Mouse (Mus musculus) thymus, postnatal 10 days (tissue): ENCODE data around the gene Rhbg.

Experiments used
- DNase-seq, 2 experiments: peaks; one replicate each; pipeline ENCODE4 v3.0.0; 2021; ENCODE audit warnings: low spot score in 2 of 2

The Rhbg gene

GRCm38 (mm10) chr3:88262346-88262745, 7.8 kb upstream of the Rhbg start:
- DNase-seq, result no peak

GRCm38 (mm10) chr3:88256382-88256781, 1.9 kb upstream of the Rhbg start:
- DNase-seq, result no peak

GRCm38 (mm10) chr3:88255950-88256349, 1.4 kb upstream of the Rhbg start:
- DNase-seq, result no peak

DNA sequence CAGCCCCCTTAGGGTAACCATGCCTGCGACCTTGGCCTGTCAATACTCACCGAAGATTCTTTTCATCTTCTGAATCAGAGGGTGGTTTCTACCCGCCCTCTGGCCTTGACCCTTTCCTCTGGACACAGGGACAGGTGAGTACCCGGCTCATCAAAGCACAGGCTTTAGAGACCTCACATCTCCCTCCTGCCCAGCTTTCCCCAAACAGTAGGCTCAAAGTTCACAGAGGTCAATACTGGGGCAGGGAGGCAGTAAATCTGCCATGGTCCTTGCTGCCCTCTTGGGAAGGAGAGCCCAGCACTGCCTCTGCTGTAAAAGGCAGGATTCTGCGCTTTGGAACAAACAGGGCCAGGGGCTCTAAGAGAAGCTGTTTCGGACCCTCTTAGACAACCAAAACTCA, 1.8 kb downstream of the Rhbg start:
- DNase-seq, result no peak

GRCm38 (mm10) chr3:88248406-88248805, 6.1 kb downstream of the Rhbg start:
- no peak for DNase-seq

GRCm38 (mm10) chr3:88247666-88248065, 6.8 kb downstream of the Rhbg start:
- DNase-seq, result no peak

- DNase-seq, result peak; percentile 54 to 86
Observed at GRCm38 (mm10) chr3:88245811-88246210, 8.7 kb downstream of the Rhbg start.

DNA sequence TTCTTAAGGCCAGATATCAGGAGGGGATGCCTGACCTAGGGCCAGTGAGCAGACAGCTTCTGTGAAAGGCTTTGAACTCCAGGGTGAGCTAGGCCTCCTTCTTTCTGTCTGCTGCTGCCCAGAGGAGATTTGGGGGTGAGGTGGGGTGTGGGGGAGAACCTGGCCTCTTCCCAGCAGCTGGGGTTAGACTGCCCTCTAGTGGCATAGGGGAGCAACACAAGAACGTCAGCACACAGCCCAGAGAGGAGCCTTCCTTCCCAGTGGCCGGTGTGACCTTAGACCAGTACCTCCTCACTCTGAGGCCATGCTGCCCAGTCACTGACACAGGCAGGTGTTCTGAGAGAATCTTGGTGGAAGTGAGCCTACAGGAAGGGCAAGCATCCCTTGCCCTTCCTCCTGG, 10.4 kb downstream of the Rhbg start:
- DNase-seq, result peak; percentile 23 to 62

DNA sequence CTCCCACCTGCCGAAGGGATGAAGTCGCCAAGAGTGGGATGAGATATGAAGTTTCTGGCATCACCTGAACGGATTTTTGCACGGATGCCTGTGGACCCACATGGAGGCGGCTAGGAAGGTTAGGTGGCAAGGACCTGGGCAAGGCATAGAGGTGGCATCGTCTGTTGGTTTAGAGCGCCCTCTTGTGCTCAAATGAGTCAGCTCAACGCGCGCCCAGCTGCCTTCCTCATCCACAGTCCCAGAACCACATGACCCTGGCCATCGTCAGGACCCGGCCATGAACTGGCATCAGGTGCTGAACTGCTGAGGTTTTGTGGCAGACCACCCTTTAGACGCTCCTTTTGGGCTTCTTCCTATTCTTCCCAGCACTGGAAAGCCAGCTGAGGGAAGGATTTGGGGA, 12.0 kb downstream of the Rhbg start:
- peak; percentile 36 to 79 for DNase-seq

DNA sequence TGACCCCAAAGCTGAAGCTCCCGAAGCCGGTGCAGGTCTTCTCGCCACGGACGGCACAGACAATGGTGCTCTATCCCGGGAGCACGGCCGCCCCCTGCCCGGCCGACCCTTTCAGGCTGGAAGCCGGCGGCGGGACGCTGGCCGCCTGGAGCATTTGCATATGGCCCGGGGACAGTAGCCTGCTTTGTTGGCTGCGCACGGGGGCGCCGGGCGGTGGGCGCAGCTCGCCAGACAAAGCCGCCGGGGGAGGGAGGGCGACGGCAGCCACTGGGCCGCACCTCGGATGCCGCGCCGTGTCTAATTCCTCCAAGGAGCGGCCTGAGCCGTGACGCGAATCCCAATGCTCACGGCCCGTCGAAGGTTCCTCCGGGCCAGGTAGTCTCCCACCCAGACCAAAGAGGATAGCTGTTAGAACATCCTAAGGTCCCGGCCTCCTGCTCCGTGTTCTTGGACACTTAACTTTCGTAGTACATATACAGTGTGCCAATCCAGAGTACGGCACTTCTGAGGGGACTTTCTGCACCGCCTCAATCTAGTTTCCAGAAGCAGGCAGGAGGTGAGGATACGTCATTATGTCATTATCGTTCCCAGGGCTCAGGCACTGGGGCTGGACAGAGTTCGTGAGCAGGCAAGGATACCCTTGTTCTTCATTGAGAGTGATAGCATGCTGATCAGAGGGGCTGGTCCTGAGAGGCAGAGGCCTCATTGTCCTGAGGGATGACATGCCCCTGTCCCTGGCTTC, 13.3 kb downstream of the Rhbg start:
- no peak for DNase-seq

GRCm38 (mm10) chr3:88239446-88239845, 15.1 kb downstream of the Rhbg start:
- DNase-seq, result no peak

DNA sequence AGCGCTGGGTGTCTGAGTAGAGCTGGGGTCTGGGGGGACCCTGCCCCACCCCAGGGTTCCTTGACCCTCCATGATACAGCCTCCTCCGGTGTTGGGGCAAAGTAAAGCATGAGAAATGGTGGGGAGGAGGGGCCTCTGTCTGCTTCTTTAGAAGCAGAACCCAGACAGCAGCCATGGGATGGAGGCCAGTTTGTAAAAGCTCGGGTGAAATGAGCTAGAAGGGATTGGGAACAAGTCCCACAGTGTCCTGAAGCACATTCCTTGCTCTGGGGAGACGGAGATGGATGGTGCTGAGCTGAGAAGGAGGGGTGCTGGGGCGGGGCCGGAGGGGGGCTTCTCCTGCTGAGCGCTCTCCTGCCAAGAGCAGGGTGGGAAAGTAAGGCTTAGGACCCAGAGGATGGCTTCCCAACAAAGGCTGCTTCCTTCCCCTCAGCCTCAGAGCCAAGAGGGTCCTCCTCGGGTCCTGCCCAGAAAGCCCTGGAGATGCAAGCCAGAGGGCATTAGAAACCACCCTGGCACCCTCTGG, 15.6 kb downstream of the Rhbg start:
- DNase-seq, result no peak

- DNase-seq, result peak; percentile 21 to 56
Observed at GRCm38 (mm10) chr3:88237556-88238194, 16.8 kb downstream of the Rhbg start.

GRCm38 (mm10) chr3:88237161-88237555, 17.4 kb downstream of the Rhbg start:
- DNase-seq, result no peak

- DNase-seq, result no peak
Observed at GRCm38 (mm10) chr3:88235616-88236015, 18.9 kb downstream of the Rhbg start.

GRCm38 (mm10) chr3:88235216-88235615, 19.3 kb downstream of the Rhbg start:
- peak; percentile 9 to 39 for DNase-seq

DNA sequence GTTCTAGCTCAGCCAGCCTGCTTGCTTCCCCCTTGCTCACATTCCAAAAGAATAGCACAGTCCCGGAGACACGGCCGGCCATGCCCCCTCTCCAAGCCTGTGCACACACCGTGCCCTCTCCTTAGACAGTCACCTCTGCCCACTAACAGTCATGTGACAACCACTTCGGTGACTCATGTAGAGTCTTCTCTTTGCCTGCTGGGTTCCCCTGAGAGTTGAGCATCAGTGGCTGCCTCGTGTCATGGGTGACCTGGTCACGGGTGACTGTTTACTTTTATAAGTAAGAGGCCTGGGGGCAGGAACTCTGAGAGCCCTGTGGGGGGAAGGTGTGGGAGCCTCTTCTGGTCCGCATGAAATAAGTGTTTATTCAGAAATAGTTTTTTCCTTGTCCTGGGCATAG, 20.5 kb downstream of the Rhbg start:
- no peak for DNase-seq

- no peak for DNase-seq
Observed at GRCm38 (mm10) chr3:88232851-88233649, 21.5 kb downstream of the Rhbg start.

GRCm38 (mm10) chr3:88232301-88232702, 22.2 kb downstream of the Rhbg start:
- DNase-seq, result no peak

GRCm38 (mm10) chr3:88231061-88231641, 23.4 kb downstream of the Rhbg start:
- DNase-seq, result no peak

DNA sequence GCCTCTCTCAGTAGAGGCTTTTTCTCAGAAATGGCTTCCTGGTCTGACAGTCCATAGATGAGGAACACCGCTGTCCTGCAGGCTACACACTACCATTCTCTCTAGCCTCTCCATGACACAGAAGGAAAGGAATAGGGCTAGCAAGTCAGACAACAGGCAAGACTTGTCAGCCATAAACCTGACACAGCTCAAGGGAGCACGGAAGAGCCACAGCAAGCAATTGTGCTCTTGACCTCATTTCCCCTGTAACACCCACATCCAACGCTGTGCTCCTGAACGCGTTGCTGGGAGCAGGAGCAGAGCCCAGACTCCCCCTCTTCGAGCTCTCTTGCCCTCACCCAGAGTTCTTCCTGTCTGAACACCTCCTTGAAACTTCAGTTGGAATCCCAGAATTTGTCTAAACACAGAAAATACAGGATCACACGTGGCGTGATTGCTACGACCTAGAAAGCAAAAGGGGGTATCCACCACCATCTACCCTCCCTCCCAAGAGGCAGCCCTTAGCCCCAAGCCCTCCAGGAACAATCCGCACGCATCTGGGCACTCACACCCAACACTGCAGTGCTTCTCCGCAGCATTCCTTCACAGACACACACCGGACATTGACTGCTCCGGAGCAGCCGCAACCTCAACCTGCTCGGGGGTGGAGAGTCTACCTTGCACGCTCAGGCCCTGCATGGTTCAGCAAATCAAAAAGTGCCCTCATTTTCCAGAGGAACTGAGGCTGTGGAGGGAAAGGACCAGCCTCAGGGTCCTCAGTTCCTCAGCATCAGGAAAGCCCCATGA, 24.1 kb downstream of the Rhbg start:
- no peak for DNase-seq
